Mouse (Mus musculus) bone marrow, adult 2 months (tissue): ENCODE data around the gene Vmn1r21.

Experiments used
- CTCF ChIP-seq: fragments of 200-500 bp; IDR thresholded peaks from 2 replicates; pipeline ENCODE4 v1.5.1; 2011; ENCODE audit warnings: low read length, control low read depth; ENCODE audit not compliant: control insufficient read depth, insufficient read depth
- POLR2A ChIP-seq: fragments of 200-500 bp; IDR thresholded peaks from 2 replicates; pipeline ENCODE4 v1.6.1; 2011; ENCODE audit warnings: low read depth, mild to moderate bottlenecking, control low read depth, low read length, borderline replicate concordance; ENCODE audit not compliant: control insufficient read depth

- no peak for TF ChIP-seq POLR2A
- TF ChIP-seq CTCF: no peak
Observed at GRCm38 (mm10) chr6:57798986-57799385, 51.2 kb downstream of the Vmn1r21 start.
